Mouse (Mus musculus): Measurements from ENCODE around the gene Myo6.

DNA sequence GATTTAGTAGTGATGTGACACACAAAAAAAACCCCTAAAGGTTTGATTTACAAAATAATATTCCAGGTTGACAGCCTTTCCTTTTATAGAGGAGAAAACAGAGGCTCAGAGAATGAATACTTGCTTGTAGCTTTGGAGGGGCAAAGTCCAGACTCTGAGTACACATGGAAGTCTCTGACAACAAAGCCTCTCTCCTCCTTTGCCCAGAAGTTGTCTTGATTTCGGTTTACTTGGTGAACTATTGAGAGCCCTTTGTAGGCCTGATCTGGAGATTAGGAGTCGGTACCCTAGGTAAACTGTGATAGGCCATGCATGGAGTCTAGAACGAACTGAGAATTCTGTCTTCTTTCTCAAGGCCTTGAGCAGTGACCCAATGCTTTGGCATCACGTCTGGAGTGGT, 2.3 kb downstream of the Myo6 start:
- TF ChIP-seq CTCF (IDR thresholded peaks at IDR 0.05; ENCODE audit: borderline replicate concordance, insufficient read depth, low read length) (no peak), POLR2A (IDR thresholded peaks at IDR 0.05; ENCODE audit: low read depth, low read length) (no peak)

Measured in embryonic fibroblast, embryonic 13.5 days (primary cell).